Mouse (Mus musculus) intestine, postnatal 0 days (tissue): ENCODE measurements at regions not wholly inside any gene's neighbourhood (a gene's known extent, or its start where the extent isn't known, plus 50 kb on each side); places are given as distances from the start of the nearest gene placed in this dataset.

Experiments used
- ATAC-seq: fragments of 200-750 bp; cut with Nextera tagmentation; 2 replicates; pipeline ENCODE4 v1.8.0; 2017; ENCODE audit warnings: mild to moderate bottlenecking, moderate TSS enrichment, moderate library complexity
- H3K27ac ChIP-seq: fragments of 300-500 bp; sonication (generic); 2 replicates; pipeline ENCODE4 v1.5.1; 2014; ENCODE audit warnings: mild to moderate bottlenecking, low read depth, low read length, moderate library complexity
- H3K27me3 ChIP-seq: fragments of 300-500 bp; sonication (generic); replicated peaks from 2 replicates; pipeline ENCODE4 v1.6.1; 2014; ENCODE audit warnings: low read length, mixed read lengths; ENCODE audit not compliant: control insufficient read depth, insufficient read depth
- H3K36me3 ChIP-seq: fragments of 300-500 bp; sonication (generic); 2 replicates; pipeline ENCODE4 v1.6.1; 2014; ENCODE audit warnings: mild to moderate bottlenecking, moderate library complexity; ENCODE audit not compliant: control insufficient read depth, insufficient read depth
- H3K4me1 ChIP-seq: fragments of 300-500 bp; sonication (generic); replicated peaks from 2 replicates; pipeline ENCODE4 v1.6.1; 2014; ENCODE audit warnings: antibody characterized with exemption, low read length, mixed read lengths; ENCODE audit not compliant: control insufficient read depth, insufficient read depth
- H3K4me2 ChIP-seq: fragments of 300-500 bp; sonication (generic); replicated peaks from 2 replicates; pipeline ENCODE4 v1.6.1; 2014; ENCODE audit warnings: low read depth, mild to moderate bottlenecking, moderate library complexity
- H3K4me3 ChIP-seq: fragments of 300-500 bp; sonication (generic); 2 replicates; pipeline ENCODE4 v1.5.1; 2014; ENCODE audit warnings: low read depth, low read length
- H3K9ac ChIP-seq: fragments of 300-500 bp; sonication (generic); 2 replicates; pipeline ENCODE4 v1.6.1; 2014; ENCODE audit warnings: mild to moderate bottlenecking, low read depth, low read length
- H3K9me3 ChIP-seq: fragments of 300-500 bp; sonication (generic); 2 replicates; pipeline ENCODE4 v1.6.1; 2016; ENCODE audit warnings: mixed run types; ENCODE audit not compliant: control insufficient read depth
- CTCF ChIP-seq: sonication (generic); IDR thresholded peaks from 2 replicates; pipeline ENCODE4 v1.5.1; 2016; ENCODE audit warnings: low read depth, mild to moderate bottlenecking, control low read depth, antibody characterized with exemption, moderate library complexity
- WGBS: fragments of 180-500 bp; shearing (Covaris S2); extraction: QIAGEN DNeasy Blood & Tissue Kit; methylation state at CpG from one replicate; pipeline ENCODE4 v1.1.7; 2014; 5-methylcytosine and 5-hydroxymethylcytosine counted together

GRCm38 (mm10) chr9:47372296-47372695 is 157.7 kb upstream of the Cadm1 start:
- no peak for TF ChIP-seq CTCF
- Histone ChIP-seq H3K4me3 (no peak overlapping the region), H3K9me3 (no peaks in the 10 kb centered on the region), H3K36me3 (no peaks in the 10 kb centered on the region), H3K27me3 (0 out of 2 replicates have a peak, but pooled peaks cover 10% of the 10 kb centered on the region), H3K4me2 (no peak overlapping the region), H3K27ac (no peak overlapping the region), H3K9ac (no peak overlapping the region), H3K4me1 (no peaks in the 10 kb centered on the region)
- WGBS, result 81% methylated on average over 7 of the region's 7 CpGs
- ATAC-seq, result no peak

GRCm38 (mm10) chr9:47374086-47374485 is 155.9 kb upstream of the Cadm1 start:
- 0 out of 2 replicates have a peak, but pooled peaks cover under 1% of the 10 kb centered on the region for H3K27me3 ChIP-seq
- H3K9ac ChIP-seq, result no peak overlapping the region
- no peak overlapping the region for H3K27ac ChIP-seq
- no peak overlapping the region for H3K4me2 ChIP-seq
- WGBS, result 95% methylated on average over 7 of the region's 7 CpGs
- ATAC-seq, result no peak
- no peaks in the 10 kb centered on the region for H3K4me1 ChIP-seq
- H3K9me3 ChIP-seq, result no peaks in the 10 kb centered on the region
- TF ChIP-seq CTCF, result no peak
- no peaks in the 10 kb centered on the region for H3K36me3 ChIP-seq
- H3K4me3 ChIP-seq, result no peak overlapping the region

- H3K4me3 ChIP-seq, result no peak overlapping the region
- H3K9me3 ChIP-seq, result no peaks in the 10 kb centered on the region
- ATAC-seq, result no peak
- H3K27me3 ChIP-seq, result no peaks in the 10 kb centered on the region
- WGBS, result 69% methylated on average over 1 of the region's 1 CpGs
- H3K4me1 ChIP-seq, result no peaks in the 10 kb centered on the region
- H3K27ac ChIP-seq, result no peak overlapping the region
- TF ChIP-seq CTCF, result no peak
- no peak overlapping the region for H3K4me2 ChIP-seq
- no peaks in the 10 kb centered on the region for H3K36me3 ChIP-seq
- no peak overlapping the region for H3K9ac ChIP-seq
Observed at GRCm38 (mm10) chr9:47376645-47377044, 153.3 kb upstream of the Cadm1 start.

- H3K27me3 ChIP-seq, result no peaks in the 10 kb centered on the region
- no peaks in the 10 kb centered on the region for H3K4me1 ChIP-seq
- no peak for ATAC-seq
- no peak overlapping the region for H3K27ac ChIP-seq
- no peak overlapping the region for H3K4me3 ChIP-seq
- H3K9me3 ChIP-seq, result no peaks in the 10 kb centered on the region
- no peaks in the 10 kb centered on the region for H3K36me3 ChIP-seq
- H3K4me2 ChIP-seq, result no peak overlapping the region
- WGBS, result 67% methylated on average over 5 of the region's 5 CpGs
- no peak for TF ChIP-seq CTCF
- no peak overlapping the region for H3K9ac ChIP-seq
Observed at GRCm38 (mm10) chr9:47378541-47378940, 151.4 kb upstream of the Cadm1 start.

- H3K9ac ChIP-seq, result no peak overlapping the region
- H3K9me3 ChIP-seq, result no peaks in the 10 kb centered on the region
- no peaks in the 10 kb centered on the region for H3K4me1 ChIP-seq
- no peak for TF ChIP-seq CTCF
- no peak overlapping the region for H3K27ac ChIP-seq
- WGBS, result 71% methylated on average over 7 of the region's 7 CpGs
- no peaks in the 10 kb centered on the region for H3K36me3 ChIP-seq
- H3K27me3 ChIP-seq, result no peaks in the 10 kb centered on the region
- no peak overlapping the region for H3K4me3 ChIP-seq
- no peak for ATAC-seq
- no peak overlapping the region for H3K4me2 ChIP-seq
Observed at GRCm38 (mm10) chr9:47380361-47380760, 149.6 kb upstream of the Cadm1 start.

GRCm38 (mm10) chr9:47384185-47384854 is 145.7 kb upstream of the Cadm1 start:
- H3K9ac ChIP-seq, result no peak overlapping the region
- 49% methylated on average over 4 of the region's 4 CpGs for WGBS
- H3K4me3 ChIP-seq, result no peak overlapping the region
- H3K9me3 ChIP-seq, result no peaks in the 10 kb centered on the region
- H3K36me3 ChIP-seq, result no peaks in the 10 kb centered on the region
- no peaks in the 10 kb centered on the region for H3K4me1 ChIP-seq
- ATAC-seq, result no peak
- H3K27me3 ChIP-seq, result no peaks in the 10 kb centered on the region
- no peak for TF ChIP-seq CTCF
- H3K4me2 ChIP-seq, result no peak overlapping the region
- no peak overlapping the region for H3K27ac ChIP-seq
